34 mouse cellular contexts compared by ENCODE assay signal in the genomic region with DNA sequence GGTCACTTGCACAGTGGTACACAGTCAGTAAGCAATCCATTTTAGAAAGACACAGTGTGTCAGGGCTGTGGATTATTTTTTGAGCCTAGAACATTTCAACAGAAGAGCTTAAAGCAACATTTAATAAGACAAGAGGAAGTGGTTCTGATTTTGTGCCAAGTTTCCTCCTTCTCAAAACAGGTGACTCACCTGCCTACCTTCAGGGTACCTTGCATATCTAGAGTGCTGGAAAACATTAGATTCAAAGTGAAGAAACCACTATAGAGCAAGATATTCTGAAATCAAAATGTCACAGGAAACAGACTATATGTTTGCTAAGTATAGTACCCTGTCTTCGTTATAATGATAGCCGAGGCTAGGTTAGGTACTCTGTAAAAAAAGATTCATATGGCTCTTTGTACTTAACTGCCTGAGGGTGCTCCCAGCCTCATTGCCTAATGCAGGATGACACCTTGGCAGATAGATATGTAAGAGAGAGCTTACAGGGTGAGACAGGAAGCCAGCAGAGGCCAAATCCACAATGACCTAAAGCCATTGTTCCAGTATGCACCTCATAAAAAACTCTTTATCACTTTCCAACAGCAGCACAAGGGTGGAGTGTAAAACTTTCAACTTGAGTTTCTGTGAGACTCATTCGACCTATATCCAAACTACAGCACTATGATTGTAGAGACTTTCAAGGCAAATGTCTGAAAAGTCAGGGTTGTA. TPM values are rescaled to one million over a fixed set of nuclear protein-coding genes. Genes with fewer than 3 reads are reported as not detected.
DNase-seq lines count a peak whose midpoint lies in the region; ATAC-seq lines count a peak whose summit lies in the region.
"Had no signal": no experiment of that assay in that cellular context is flagged by ENCODE, and none has a peak within 500 bp of the region (broad histone marks: within the 10 kb centered on the region; RNA-seq: fewer than 3 reads in every experiment).

No protein-coding gene starts in this region.

- DNase-seq in 3T3-L1 (ENCODE audit: low read depth, low spot score) (peak; percentile 50), 416B (ENCODE audit: low read depth) (peak; percentile 52)
- no peak for DNase-seq in left cerebral cortex, postnatal 10 days (ENCODE audit: extremely low spot score in 1 of 2, low spot score in 2 of 2)
- DNase-seq in thymus, postnatal 36 days = no peak
- no peak for DNase-seq in kidney, postnatal 4 days
- DNase-seq: adrenal gland, postnatal 14 days; cerebellum, adult 11 months; cerebellum, adult 9-10 months; cerebellum, postnatal 36 days; forebrain, postnatal 0 days; heart, postnatal 14 days; kidney, adult 2 months; liver, embryonic 13.5 days; lung, adult 18-20 months; right cerebral cortex, adult 18-20 months; spleen, adult 18-20 months; thymus, postnatal 14 days had no signal

- ATAC-seq in activated CD4-positive, CD25-positive, alpha-beta regulatory T cell, adult 4 months = peak; percentile 19
- ATAC-seq in megakaryocyte progenitor cell, adult 5-6 weeks (replicated peaks; ENCODE audit: poor library complexity) = peak; percentile 48
- ATAC-seq: forebrain, postnatal 0 days; hindbrain, embryonic 16.5 days; intestine, embryonic 15.5 days; midbrain, embryonic 16.5 days had no signal

- intact Hi-C loops in left cerebral cortex, postnatal 10 days (cut with DNase I) = no loop called here

RNA-seq across cellular contexts. Expression of gene Cxcl1, which starts 11.6 kb away (rescaled TPM):
- polyA plus RNA-seq in activated CD4-positive, CD25-positive, alpha-beta regulatory T cell, adult 4 months (2017; shearing (Covaris generic)) = not detected
- total RNA-seq in megakaryocyte progenitor cell, adult 5-6 weeks (2015) = not detected in 2 replicates
- total RNA-seq in megakaryocyte progenitor cell, adult 5-6 weeks (2017) = not detected in 2 replicates
- total RNA-seq in left cerebral cortex, postnatal 10 days (2021) = under 1 TPM in 1 of 2 experiments, not detected in 1; 0.55 TPM
- total RNA-seq: forebrain, postnatal 0 days; gastrocnemius, adult 8-10 months had no signal
- polyA plus RNA-seq: forebrain, embryonic 12.5 days; hindbrain, embryonic 10.5 days; midbrain, embryonic 11.5 days; midbrain, embryonic 16.5 days; neural tube, embryonic 12.5 days had no signal

RNA-seq across cellular contexts. Expression of gene Cxcl2, which starts 24.2 kb away (rescaled TPM):
- not detected for polyA plus RNA-seq in activated CD4-positive, CD25-positive, alpha-beta regulatory T cell, adult 4 months (2017; shearing (Covaris generic))
- 7.3 and 32.4 TPM in 2 replicates for total RNA-seq in megakaryocyte progenitor cell, adult 5-6 weeks (2015)
- total RNA-seq in megakaryocyte progenitor cell, adult 5-6 weeks (2017) = 9.4 and 27.4 TPM in 2 replicates
- total RNA-seq in left cerebral cortex, postnatal 10 days (2021) = not detected
- total RNA-seq: forebrain, postnatal 0 days; gastrocnemius, adult 8-10 months; heart, postnatal 14 days; layer of hippocampus, postnatal 14 days; left cerebral cortex, adult 8-10 months had no signal
- polyA plus RNA-seq: embryonic facial prominence, embryonic 12.5 days; forebrain, embryonic 12.5 days; forebrain, postnatal 0 days; hindbrain, embryonic 10.5 days; hindbrain, embryonic 16.5 days; kidney, postnatal 0 days; limb, embryonic 10.5 days; limb, embryonic 15.5 days; liver, embryonic 13.5 days; midbrain, embryonic 11.5 days; neural tube, embryonic 12.5 days; stomach, embryonic 16.5 days had no signal

RNA-seq across cellular contexts. Expression of gene Mthfd2l, which starts 51.5 kb away (rescaled TPM):
- polyA plus RNA-seq in activated CD4-positive, CD25-positive, alpha-beta regulatory T cell, adult 4 months (2017; shearing (Covaris generic)) = 1 to 10 TPM in 1 of 2 experiments, under 1 TPM in 1; 0.43 to 1.9 TPM
- total RNA-seq in megakaryocyte progenitor cell, adult 5-6 weeks (2015) = 12.6 and 14.6 TPM in 2 replicates
- 5.8 and 10.6 TPM in 2 replicates for total RNA-seq in megakaryocyte progenitor cell, adult 5-6 weeks (2017)
- 10 to 100 TPM; 18.0 to 18.5 TPM for total RNA-seq in left cerebral cortex, postnatal 10 days (2021)

Comparison
In these comparisons a context has a peak if more than half of its experiments do, and no peak if none do; other contexts are left out.
1. DNase-seq: peak in 3T3-L1 (single experiment) and 416B (single experiment); none in left cerebral cortex, postnatal 10 days (0 of 2), thymus, postnatal 36 days (0 of 2) and kidney, postnatal 4 days (0 of 2).
2. RNA of gene Cxcl2, which starts 24.2 kb away (total RNA-seq): 7.3 to 32.4 TPM in megakaryocyte progenitor cell, adult 5-6 weeks; not detected in left cerebral cortex, postnatal 10 days; every median in the first group is over 4 times any median in the second.